Mouse (Mus musculus) thymus, postnatal 14 days (tissue): Measurements from ENCODE around the gene Gria4.
A peak's percentile ranks its signal among the peaks of the same experiment; 100 is the strongest.
"Not testable (repeated sequence)": the region's sequence is repeated elsewhere in the genome, so short reads cannot be mapped to it uniquely, and the experiment has no call there.

ENCODE experiments used
- DNase-seq: peaks from one replicate; pipeline ENCODE4 v3.0.0; 2021

Gene Gria4

GRCm38 (mm10) chr9:4555415-4555959 lies 240.5 kb downstream of the Gria4 start:
- no peak for DNase-seq

GRCm38 (mm10) chr9:4539218-4539617 lies 256.8 kb downstream of the Gria4 start:
- DNase-seq = no peak

GRCm38 (mm10) chr9:4536514-4537150 lies 259.4 kb downstream of the Gria4 start:
- no peak for DNase-seq

GRCm38 (mm10) chr9:4514563-4514885 lies 281.5 kb downstream of the Gria4 start:
- DNase-seq = no peak

- no peak for DNase-seq
Measured at GRCm38 (mm10) chr9:4513796-4514562, 282.1 kb downstream of the Gria4 start.

GRCm38 (mm10) chr9:4506086-4506485 lies 289.9 kb downstream of the Gria4 start:
- DNase-seq = no peak

- no peak for DNase-seq
Measured at GRCm38 (mm10) chr9:4505087-4505486, 290.9 kb downstream of the Gria4 start.

- DNase-seq = no peak
Measured at GRCm38 (mm10) chr9:4486428-4486827, 309.6 kb downstream of the Gria4 start.

- no peak for DNase-seq
Measured at GRCm38 (mm10) chr9:4484502-4484901, 311.5 kb downstream of the Gria4 start.

GRCm38 (mm10) chr9:4470791-4471190 lies 325.2 kb downstream of the Gria4 start:
- DNase-seq = no peak

- no peak for DNase-seq
Measured at GRCm38 (mm10) chr9:4459456-4460070, 336.5 kb downstream of the Gria4 start.

- no peak for DNase-seq
Measured at GRCm38 (mm10) chr9:4458193-4458592, 337.8 kb downstream of the Gria4 start.

- DNase-seq = no peak
Measured at GRCm38 (mm10) chr9:4457644-4458043, 338.4 kb downstream of the Gria4 start.

GRCm38 (mm10) chr9:4442908-4443307 lies 353.1 kb downstream of the Gria4 start:
- DNase-seq = peak; percentile 41

GRCm38 (mm10) chr9:4400801-4401200 lies 395.2 kb downstream of the Gria4 start:
- DNase-seq = not testable (repeated sequence)

GRCm38 (mm10) chr9:4376640-4377120 lies 419.4 kb downstream of the Gria4 start:
- peak; percentile 51 for DNase-seq

GRCm38 (mm10) chr9:4375828-4376639 lies 420.0 kb downstream of the Gria4 start, which contains the start of gene Msantd4:
Gene Msantd4, plus strand, starts transcription at chr9:4376562.
- peak; percentile 94 for DNase-seq
